Mouse (Mus musculus): ENCODE results near the gene Tmem45a. TPM values are rescaled to one million over a fixed set of nuclear protein-coding genes. Genes with fewer than 3 reads are reported as not detected.

Gene Tmem45a
- polyA plus RNA-seq, 1 experiment from 2014 or later = 51.0 TPM

DNA sequence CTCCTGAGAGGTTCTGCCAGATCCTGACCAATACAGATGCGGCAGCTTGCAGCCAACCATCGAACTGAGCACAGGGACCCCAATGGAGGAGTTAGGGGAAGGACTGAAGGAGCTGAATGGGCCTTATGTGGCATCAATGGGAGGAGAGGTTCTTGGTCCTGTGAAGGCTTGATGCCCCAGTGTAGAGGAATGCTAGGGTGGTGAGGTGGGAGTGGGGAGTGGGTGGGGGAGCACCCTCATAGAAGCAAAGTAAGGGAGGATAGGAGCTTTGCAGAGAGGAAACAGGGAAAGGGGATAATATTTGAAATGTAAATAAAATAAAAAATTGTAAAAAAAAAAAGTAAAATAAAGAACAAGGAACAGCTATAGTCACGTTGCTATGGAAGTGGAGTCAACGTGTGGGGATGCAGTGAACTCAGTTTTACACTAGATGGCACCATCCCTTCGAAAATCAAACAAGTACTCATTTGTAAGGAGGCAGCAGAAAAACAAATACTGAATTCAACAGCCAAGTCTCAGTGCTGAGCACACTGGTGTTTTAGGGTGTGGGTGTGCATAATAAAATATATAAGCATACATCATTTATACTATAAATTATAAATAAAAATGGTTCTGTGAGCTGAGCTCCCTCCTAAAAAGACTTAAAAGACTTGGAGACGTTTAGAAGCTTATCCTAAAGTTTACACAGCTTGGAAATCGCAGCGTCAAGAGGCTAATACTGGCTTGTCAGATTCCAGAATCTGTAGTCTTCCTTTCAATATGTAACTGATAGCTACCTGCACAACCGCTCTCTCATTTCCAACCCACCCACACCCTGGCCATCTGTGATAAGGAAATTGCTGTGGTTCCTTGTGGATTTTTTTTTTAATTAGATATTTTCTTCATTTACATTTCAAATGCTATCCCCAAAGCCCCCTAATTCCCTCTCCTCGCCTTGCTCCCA lies 114.5 kb downstream of the Tmem45a start:
- Histone ChIP-seq H3K4me3 (replicated peaks; ENCODE audit: low read length) (no peak overlapping the region), H3K4me2 (ENCODE audit: low read depth, low read length) (no peak overlapping the region), H3K9ac (ENCODE audit: low read length) (no peak overlapping the region), H3K4me1 (ENCODE audit: control insufficient read depth, insufficient read depth, low read length) (no peaks in the 10 kb centered on the region), H3K36me3 (ENCODE audit: control insufficient read depth, insufficient read depth, low read length) (no peaks in the 10 kb centered on the region), H3K9me3 (replicated peaks; ENCODE audit: control insufficient read depth, low read length) (no peaks in the 10 kb centered on the region), H3K27me3 (ENCODE audit: control insufficient read depth, insufficient read depth, low read length) (no peaks in the 10 kb centered on the region), H3K27ac (ENCODE audit: low read length) (no peak overlapping the region)
- ATAC-seq (ENCODE audit: insufficient read depth, low FRiP score) = peak; percentile 66; the same call in 1 of the 2 replicates
- WGBS = 36% methylated on average over 10 of the region's 10 CpGs

Other genes starting within 250 kb of the Tmem45a start
- gene Tfg, start 168.7 kb downstream of the Tmem45a start, polyA plus RNA-seq (2015; fragmentation: Nextera tagmentation; extraction: Ambion mirVana) = 175 and 176 TPM in 2 replicates
- 0.26 and 0.87 TPM in 2 replicates for gene Adgrg7, start 90.3 kb downstream of the Tmem45a start, polyA plus RNA-seq (2015; fragmentation: Nextera tagmentation; extraction: Ambion mirVana)
- not detected in 2 replicates for gene Lnp1, start 41.9 kb upstream of the Tmem45a start, polyA plus RNA-seq (2015; fragmentation: Nextera tagmentation; extraction: Ambion mirVana)
- 0.31 TPM in 1 of 2 replicates, not detected in the other for gene Tmem45a2, start 185.2 kb upstream of the Tmem45a start, polyA plus RNA-seq (2015; fragmentation: Nextera tagmentation; extraction: Ambion mirVana)
- gene Tomm70a, start 235.5 kb upstream of the Tmem45a start, polyA plus RNA-seq (2015; fragmentation: Nextera tagmentation; extraction: Ambion mirVana) = 29.3 and 31.5 TPM in 2 replicates

Data from stomach, embryonic 16.5 days (tissue).